Mouse (Mus musculus): ENCODE measurements around the gene Reep6.

DNA sequence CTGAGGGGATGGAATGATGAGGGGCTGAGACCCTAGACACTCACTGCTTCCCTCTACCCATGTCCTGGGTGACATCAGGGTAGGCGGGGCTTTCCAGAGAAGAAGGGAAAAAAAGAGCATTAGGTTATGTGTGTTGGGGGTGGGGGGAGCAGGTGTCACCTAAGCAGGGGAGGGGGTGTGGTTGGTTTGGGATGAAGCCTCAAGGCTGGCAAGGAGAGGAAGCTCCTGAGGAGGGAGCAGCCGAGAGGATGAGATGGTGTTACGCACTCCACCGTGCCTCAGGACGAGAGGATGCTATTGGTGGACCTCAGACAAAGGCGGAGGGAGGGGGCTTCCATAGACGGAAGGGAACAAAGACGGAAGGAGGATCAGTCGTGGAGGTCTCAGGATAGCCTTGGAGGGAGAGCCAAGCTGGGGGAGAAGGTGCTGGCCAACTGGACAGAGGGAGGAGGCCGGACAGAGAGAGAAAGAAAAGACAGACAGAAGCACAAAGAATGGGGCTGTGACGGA is 29.0 kb upstream of the Reep6 start:
- TF ChIP-seq CTCF (IDR thresholded peaks at IDR 0.05; ENCODE audit: low read depth, low read length), result no peak
- TF ChIP-seq POLR2A (IDR thresholded peaks at IDR 0.05; ENCODE audit: insufficient read depth, low read length), result no peak
